Mouse (Mus musculus) liver, postnatal 0 days (tissue): Measurements from ENCODE around the gene Ccdc171.

Experiments used
- CTCF ChIP-seq: sonication (generic); IDR thresholded peaks from 2 replicates; pipeline ENCODE4 v1.5.1; 2016; ENCODE audit warnings: antibody characterized with exemption, low read depth
- EP300 ChIP-seq: IDR thresholded peaks from 2 replicates; pipeline ENCODE4 v1.6.1; 2016; ENCODE audit warnings: antibody characterized with exemption, low read depth, mild to moderate bottlenecking

DNA sequence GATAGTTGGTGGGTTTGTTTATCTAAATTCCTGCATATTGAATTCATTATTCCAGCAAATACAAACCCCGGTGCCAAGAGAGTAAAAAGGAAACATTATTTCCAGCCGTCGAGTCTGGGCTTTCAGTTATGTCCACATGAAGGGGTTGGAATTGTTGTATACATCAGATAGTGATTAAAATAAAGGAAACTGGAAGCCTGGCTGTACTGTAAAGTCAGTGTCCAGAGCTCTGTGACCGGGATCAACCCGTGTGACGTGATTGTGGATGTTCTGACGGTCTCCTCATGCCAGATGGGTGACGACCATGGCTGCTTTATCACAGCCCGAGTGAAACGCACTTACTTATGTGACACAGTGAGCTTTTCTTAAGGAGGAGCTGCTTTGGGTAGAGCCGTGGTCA, 134.1 kb downstream of the Ccdc171 start:
- no peak for TF ChIP-seq CTCF
- no peak for TF ChIP-seq EP300
